Mouse (Mus musculus) C2C12 (cell line): ENCODE results near the gene Nme9.

Experiments
- CTCF ChIP-seq: IDR thresholded peaks from one replicate; pipeline ENCODE4 v1.5.1; 2011; ENCODE audit not compliant: control insufficient read depth, insufficient read depth, insufficient read length
- MYOD1 ChIP-seq: IDR thresholded peaks from one replicate; pipeline ENCODE4 v1.6.1; 2011; ENCODE audit warnings: low read depth; ENCODE audit not compliant: control insufficient read depth, insufficient read length

- TF ChIP-seq CTCF (no peak), MYOD1 (no peak)
Observed at GRCm38 (mm10) chr9:99419951-99420701, 31.1 kb upstream of the Nme9 start.
